Mouse (Mus musculus) cerebellum, postnatal 10 days (tissue): ENCODE measurements around the gene Olfr777.
"Not testable (repeated sequence)": the region's sequence is repeated elsewhere in the genome, so short reads cannot be mapped to it uniquely, and the experiment has no call there.

Experiments used
- DNase-seq, 2 experiments: peaks; one replicate each; pipeline ENCODE4 v3.0.0; 2021; ENCODE audit warnings: mixed read lengths in 2 of 2

The Olfr777 gene

DNA sequence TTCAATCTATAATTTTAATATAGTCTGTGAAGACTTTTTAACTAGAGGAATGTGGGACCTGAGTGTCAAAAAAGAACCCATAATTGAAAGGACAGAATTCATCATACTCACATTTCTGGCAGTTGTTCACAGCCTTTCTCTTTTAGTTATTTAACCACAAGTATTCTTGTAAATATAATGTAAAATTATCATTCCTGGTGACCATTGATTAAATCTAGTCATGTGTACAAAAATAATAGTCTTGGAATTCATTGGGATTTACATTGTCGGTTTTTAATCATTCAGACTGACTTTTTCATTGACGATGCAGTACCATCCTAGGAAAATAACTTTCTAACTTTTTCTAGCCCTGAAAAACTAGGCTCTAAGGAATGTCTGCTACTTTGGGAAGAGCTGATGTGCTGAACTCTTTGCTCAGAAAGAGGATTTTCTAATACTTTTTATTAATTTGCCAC, at the start of gene Olfr777:
Olfr777 (minus strand) TSS at position 405 of the 455 bp plus-strand sequence.
- no peak for DNase-seq

DNA sequence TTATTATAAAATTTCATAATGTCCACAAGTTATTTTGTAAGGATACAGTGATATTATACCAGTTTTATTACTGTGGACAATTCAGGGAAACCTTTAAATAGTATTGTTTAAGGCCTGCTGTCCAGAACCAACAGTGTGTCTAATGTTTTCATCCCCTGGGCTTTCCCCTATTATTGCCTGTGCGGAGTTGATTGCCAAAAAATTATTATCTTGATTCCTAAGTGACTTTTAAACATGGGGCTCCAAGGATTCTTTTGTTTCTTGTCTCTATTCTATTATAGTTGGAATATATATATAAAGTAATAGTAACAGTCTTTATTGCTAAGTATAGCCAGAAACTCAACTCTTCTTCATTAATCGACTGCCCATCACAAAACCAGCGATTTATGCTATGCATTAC, 46.5 kb upstream of the Olfr777 start, which contains the start of gene Olfr780:
Olfr780 (plus strand) TSS at position 301 of the 400 bp plus-strand sequence.
- DNase-seq, result no peak

DNA sequence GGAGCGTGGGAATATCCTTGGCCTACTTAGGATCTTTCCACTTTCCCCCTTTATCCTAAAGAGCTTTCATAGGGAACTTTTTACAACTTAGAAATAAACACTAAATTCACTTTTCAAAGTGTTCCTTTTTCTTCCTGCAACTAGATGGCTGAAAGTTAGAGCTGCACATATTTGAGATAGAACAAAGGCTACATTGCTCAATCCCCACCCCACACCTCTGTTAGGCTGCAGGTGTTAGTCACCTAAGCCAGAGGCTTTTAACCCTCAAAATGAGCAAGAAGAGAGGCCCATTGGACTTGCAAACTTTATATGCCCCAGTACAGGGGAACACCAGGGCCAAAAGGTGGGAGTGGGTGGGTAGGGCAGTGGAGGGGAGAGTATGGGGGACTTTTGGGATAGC, 42.2 kb upstream of the Olfr777 start:
- DNase-seq, result not testable (repeated sequence)

- not testable (repeated sequence) for DNase-seq
These were observed 41.7 kb upstream of the Olfr777 start for GRCm38 (mm10) chr10:129312973-129313372.

- no peak for DNase-seq
These were observed 12.5 kb downstream of the Olfr777 start, which contains the start of gene Olfr776 for GRCm38 (mm10) chr10:129258827-129259226. Gene Olfr776 (plus strand): TSS chr10:129259127.

- no peak for DNase-seq
These were observed 23.2 kb downstream of the Olfr777 start, which contains the start of gene Olfr775 for GRCm38 (mm10) chr10:129248112-129248511. Gene Olfr775 (plus strand): TSS chr10:129248412.

GRCm38 (mm10) chr10:129235904-129236303, 35.4 kb downstream of the Olfr777 start, which contains the start of gene Olfr774:
Gene Olfr774 (plus strand): TSS chr10:129236204.
- no peak for DNase-seq

DNA sequence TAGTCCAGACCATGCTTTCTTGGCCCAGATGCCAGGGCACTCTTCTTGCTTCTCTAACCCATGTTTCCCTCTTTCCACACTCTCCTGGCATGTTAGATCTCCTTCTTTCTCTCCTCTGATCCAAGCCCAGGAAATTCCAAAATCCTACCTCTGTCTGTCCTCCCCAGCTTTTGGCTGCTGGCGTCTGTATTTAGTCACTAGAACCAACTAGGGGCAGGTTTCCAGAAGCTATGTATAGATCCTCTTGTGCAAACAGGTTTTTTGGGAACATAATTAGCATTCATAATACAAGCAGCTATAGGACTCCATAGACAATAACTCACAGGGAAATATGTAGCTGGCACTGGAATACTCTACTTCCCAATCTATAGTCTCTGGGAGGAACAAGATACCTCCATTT, 40.5 kb downstream of the Olfr777 start:
- no peak for DNase-seq
